Mouse (Mus musculus): ENCODE measurements around the gene Ptges3. TPM values are rescaled to one million over a fixed set of nuclear protein-coding genes. Genes with fewer than 3 reads are reported as not detected.
A peak's percentile ranks its signal among the peaks of the same experiment; 100 is the strongest.

Ptges3 gene
- total RNA-seq, 1 experiment: 240 TPM

DNA sequence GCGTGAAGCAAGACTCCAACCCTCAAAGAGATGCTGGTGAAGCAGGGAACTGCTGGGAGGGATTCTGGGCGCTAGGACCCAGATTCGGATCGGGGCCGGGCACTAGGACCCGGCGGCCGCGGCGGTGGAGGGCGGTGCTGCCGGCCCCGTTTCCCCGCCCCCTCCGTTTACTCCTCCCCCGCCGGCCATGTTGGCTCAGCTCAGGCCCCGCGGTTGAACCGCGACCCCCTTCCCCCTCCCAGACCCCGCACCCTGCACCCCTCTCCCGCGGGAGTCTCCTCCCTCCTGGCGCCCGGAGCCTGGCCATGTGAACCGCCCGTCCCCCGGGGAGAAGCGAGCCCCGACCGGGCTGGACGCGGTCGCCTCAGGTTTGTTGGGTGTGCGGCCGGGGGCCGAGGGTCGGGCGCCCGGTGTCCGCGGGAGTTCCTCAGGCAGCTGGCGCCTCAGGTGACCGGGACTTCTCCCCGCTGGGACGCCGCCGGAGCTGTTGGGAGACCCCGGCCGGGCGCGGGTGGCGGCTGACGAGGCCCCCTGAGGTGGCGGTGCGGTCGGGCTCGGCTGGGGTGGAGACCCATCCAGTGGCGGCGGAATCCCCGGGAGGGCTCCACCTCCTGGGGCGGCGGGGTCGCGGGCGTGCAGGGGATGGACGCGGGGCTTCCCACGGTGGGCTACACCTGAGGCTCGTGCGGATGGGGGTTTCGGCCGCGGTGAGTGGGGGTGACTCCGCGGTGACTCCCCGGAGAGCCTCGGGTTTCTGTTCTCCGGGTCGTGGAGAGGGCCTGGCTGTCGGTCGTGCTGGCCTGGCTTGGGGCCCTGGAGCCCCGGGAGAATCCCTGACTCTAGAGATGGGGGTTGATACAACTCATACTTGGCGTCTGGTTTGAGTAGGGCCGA is 38.2 kb downstream of the Ptges3 start:
- Histone ChIP-seq H3K9ac (ENCODE audit: insufficient read depth, low read depth, low read length, poor library complexity, severe bottlenecking) (peak overlapping the region; percentile 94), H3K4me3 (ENCODE audit: insufficient read depth in 1 of 2, low read depth in 1 of 2, low read length in 2 of 2, poor library complexity in 1 of 2, severe bottlenecking in 1 of 2) (peak overlapping the region; percentile 84 to 98), H3K36me3 (ENCODE audit: control insufficient read depth, insufficient read depth, low read length, poor library complexity, severe bottlenecking) (no peaks in the 10 kb centered on the region; the same call in 1 of the 2 replicates), H3K27ac (ENCODE audit: insufficient read depth, low read depth, low read length, poor library complexity, severe bottlenecking) (peak overlapping the region; percentile 83), H3K9me3 (ENCODE audit: control insufficient read depth, insufficient read depth, low read depth, low read length) (no peaks in the 10 kb centered on the region), H3K4me1 (ENCODE audit: control insufficient read depth in 2 of 2, insufficient read depth in 2 of 2, low read length in 2 of 2, poor library complexity in 1 of 2) (peaks cover 0 to 8% of the 10 kb centered on the region in 2 experiments; a peak in 3 of 4 replicates)
- TF ChIP-seq MAFK (IDR thresholded peaks at IDR 0.05; ENCODE audit: insufficient read depth, low read depth, low read length): no peak
- no peak for TF ChIP-seq ZC3H11A (IDR thresholded peaks at IDR 0.05; ENCODE audit: borderline replicate concordance, low read depth, low read length)
- TF ChIP-seq HCFC1 (IDR thresholded peaks at IDR 0.05; ENCODE audit: borderline replicate concordance, insufficient read depth, low read length): peak; percentile 74; the same call in 1 of the 2 replicates
- in situ Hi-C loops (cut with MboI; ENCODE audit: low sequenced_read_pairs in 2 of 2, unreplicated experiment in 2 of 2): loop anchor here in 1 of 2 experiments (10.0 kb wide), 1 partner anchor 88 kb away; the partner anchor contains the start of gene Rbms2
- peak; percentile 77 for DNase-seq (ENCODE audit: low read depth, low spot score)

DNA sequence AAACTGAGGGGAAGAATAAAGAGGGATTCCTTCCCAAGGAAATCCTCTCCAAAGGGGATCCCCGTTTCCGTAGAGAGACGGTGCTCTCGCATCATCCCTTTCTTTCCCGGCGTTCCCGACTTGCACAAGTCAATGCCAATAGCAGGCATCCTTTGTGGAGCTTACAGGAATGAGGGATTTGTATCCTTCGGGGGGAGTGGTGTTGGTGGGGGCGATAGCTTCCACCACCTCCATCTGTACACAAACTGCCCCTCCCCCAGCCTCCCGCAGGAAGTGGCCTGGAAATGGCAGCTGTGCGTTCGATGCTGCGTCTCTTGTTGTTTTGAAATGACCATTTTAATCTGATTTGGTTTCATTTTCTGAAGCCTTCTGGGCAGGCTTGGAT is 38.8 kb downstream of the Ptges3 start:
- in situ Hi-C loops (cut with MboI; ENCODE audit: low sequenced_read_pairs in 2 of 2, unreplicated experiment in 2 of 2): loop anchor here in 1 of 2 experiments (10.0 kb wide), 1 partner anchor 87 kb away; the partner anchor contains the start of gene Rbms2
- Histone ChIP-seq H3K4me1 (ENCODE audit: control insufficient read depth in 2 of 2, insufficient read depth in 2 of 2, low read length in 2 of 2, poor library complexity in 1 of 2) (peaks cover 0 to 8% of the 10 kb centered on the region in 2 experiments; a peak in 3 of 4 replicates), H3K36me3 (ENCODE audit: control insufficient read depth, insufficient read depth, low read length, poor library complexity, severe bottlenecking) (no peaks in the 10 kb centered on the region; the same call in 1 of the 2 replicates), H3K9me3 (ENCODE audit: control insufficient read depth, insufficient read depth, low read depth, low read length) (no peaks in the 10 kb centered on the region), H3K27ac (ENCODE audit: insufficient read depth, low read depth, low read length, poor library complexity, severe bottlenecking) (peak overlapping the region; percentile 83; the same call in 1 of the 2 replicates), H3K9ac (ENCODE audit: insufficient read depth, low read depth, low read length, poor library complexity, severe bottlenecking) (peak overlapping the region; percentile 94), H3K4me3 (ENCODE audit: insufficient read depth in 1 of 2, low read depth in 1 of 2, low read length in 2 of 2, poor library complexity in 1 of 2, severe bottlenecking in 1 of 2) (peak overlapping the region; percentile 84 to 98)
- TF ChIP-seq HCFC1 (IDR thresholded peaks at IDR 0.05; ENCODE audit: borderline replicate concordance, insufficient read depth, low read length): no peak
- no peak for TF ChIP-seq MAFK (IDR thresholded peaks at IDR 0.05; ENCODE audit: insufficient read depth, low read depth, low read length)
- TF ChIP-seq ZNF384 (IDR thresholded peaks at IDR 0.05; ENCODE audit: low read depth, low read length): no peak
- TF ChIP-seq ZC3H11A (IDR thresholded peaks at IDR 0.05; ENCODE audit: borderline replicate concordance, low read depth, low read length): no peak
- no peak for TF ChIP-seq CHD2 (IDR thresholded peaks at IDR 0.05; ENCODE audit: low read depth, low read length)
- DNase-seq (ENCODE audit: low read depth, low spot score): no peak

DNA sequence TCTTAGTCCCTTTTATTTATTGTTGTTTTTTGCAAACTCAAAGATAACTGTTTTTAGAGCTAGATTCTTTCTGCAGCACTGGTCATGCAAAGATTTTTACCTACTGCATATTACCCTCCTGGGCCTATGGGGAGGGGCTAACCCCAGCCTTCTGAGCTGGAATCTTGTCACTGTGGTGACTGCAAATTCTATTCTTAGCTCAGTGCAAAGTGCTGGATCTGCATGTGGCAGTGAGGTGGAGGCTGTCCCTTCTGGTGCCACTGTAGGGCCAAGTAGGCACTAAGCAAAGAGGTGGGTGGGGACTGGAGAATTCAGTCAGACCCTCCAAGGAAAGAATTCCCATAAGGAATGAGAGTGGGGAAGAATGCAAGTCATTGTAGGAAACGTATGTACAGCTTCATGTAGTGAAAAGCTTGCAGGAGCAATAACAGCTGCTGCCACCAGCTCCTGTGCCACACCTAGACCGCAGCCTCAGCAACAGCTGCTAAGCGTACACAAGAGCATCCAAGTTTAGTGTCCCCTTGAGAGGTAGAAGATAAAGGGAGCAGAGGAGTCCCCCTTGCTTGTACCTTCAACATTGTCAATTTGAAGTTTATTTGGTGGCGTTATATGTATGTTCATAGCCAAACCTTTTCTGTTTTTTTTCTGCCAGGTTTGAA is 51.5 kb downstream of the Ptges3 start:
- Histone ChIP-seq H3K4me1 (ENCODE audit: control insufficient read depth in 2 of 2, insufficient read depth in 2 of 2, low read length in 2 of 2, poor library complexity in 1 of 2) (peaks cover 0 to 5% of the 10 kb centered on the region in 2 experiments; a peak in 1 of 4 replicates), H3K36me3 (ENCODE audit: control insufficient read depth, insufficient read depth, low read length, poor library complexity, severe bottlenecking) (peaks cover 36% of the 10 kb centered on the region), H3K4me3 (ENCODE audit: insufficient read depth in 1 of 2, low read depth in 1 of 2, low read length in 2 of 2, poor library complexity in 1 of 2, severe bottlenecking in 1 of 2) (no peak overlapping the region), H3K9me3 (ENCODE audit: control insufficient read depth, insufficient read depth, low read depth, low read length) (no peaks in the 10 kb centered on the region), H3K27ac (ENCODE audit: insufficient read depth, low read depth, low read length, poor library complexity, severe bottlenecking) (no peak overlapping the region), H3K9ac (ENCODE audit: insufficient read depth, low read depth, low read length, poor library complexity, severe bottlenecking) (no peak overlapping the region)
- DNase-seq (ENCODE audit: low read depth, low spot score): no peak
- no peak for TF ChIP-seq HCFC1 (IDR thresholded peaks at IDR 0.05; ENCODE audit: borderline replicate concordance, insufficient read depth, low read length)
- no peak for TF ChIP-seq ZC3H11A (IDR thresholded peaks at IDR 0.05; ENCODE audit: borderline replicate concordance, low read depth, low read length)
- no peak for TF ChIP-seq CHD2 (IDR thresholded peaks at IDR 0.05; ENCODE audit: low read depth, low read length)
- no peak for TF ChIP-seq MAFK (IDR thresholded peaks at IDR 0.05; ENCODE audit: insufficient read depth, low read depth, low read length)
- no peak for TF ChIP-seq ZNF384 (IDR thresholded peaks at IDR 0.05; ENCODE audit: low read depth, low read length)
- in situ Hi-C loops (cut with MboI; ENCODE audit: low sequenced_read_pairs in 2 of 2, unreplicated experiment in 2 of 2): no loop called here

DNA sequence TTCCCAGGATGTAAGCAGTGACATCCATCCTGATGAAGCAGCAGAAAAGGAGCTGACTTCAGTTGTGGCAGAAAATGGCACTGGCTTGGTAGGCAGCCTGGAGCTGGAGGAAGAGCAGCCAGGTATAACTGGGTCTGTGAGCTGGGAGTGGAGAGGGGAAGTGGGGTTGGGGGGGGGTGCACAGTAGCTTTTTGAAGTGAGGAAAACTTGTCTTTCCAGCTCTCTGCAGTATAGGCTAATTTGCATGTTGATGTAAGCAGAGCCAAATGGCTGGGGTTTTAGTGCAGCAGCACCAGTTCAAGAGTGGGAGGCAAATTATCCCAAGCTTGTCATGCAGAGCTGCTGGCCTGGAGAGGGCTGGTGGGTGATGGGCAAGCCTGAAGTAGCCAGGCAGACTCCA is 52.5 kb downstream of the Ptges3 start:
- Histone ChIP-seq H3K27ac (ENCODE audit: insufficient read depth, low read depth, low read length, poor library complexity, severe bottlenecking) (no peak overlapping the region), H3K9ac (ENCODE audit: insufficient read depth, low read depth, low read length, poor library complexity, severe bottlenecking) (no peak overlapping the region), H3K9me3 (ENCODE audit: control insufficient read depth, insufficient read depth, low read depth, low read length) (no peaks in the 10 kb centered on the region), H3K36me3 (ENCODE audit: control insufficient read depth, insufficient read depth, low read length, poor library complexity, severe bottlenecking) (peaks cover 44% of the 10 kb centered on the region), H3K4me1 (ENCODE audit: control insufficient read depth in 2 of 2, insufficient read depth in 2 of 2, low read length in 2 of 2, poor library complexity in 1 of 2) (peaks cover 0 to 4% of the 10 kb centered on the region in 2 experiments; a peak in 1 of 4 replicates), H3K4me3 (ENCODE audit: insufficient read depth in 1 of 2, low read depth in 1 of 2, low read length in 2 of 2, poor library complexity in 1 of 2, severe bottlenecking in 1 of 2) (no peak overlapping the region)
- DNase-seq (ENCODE audit: low read depth, low spot score): no peak
- TF ChIP-seq MAFK (IDR thresholded peaks at IDR 0.05; ENCODE audit: insufficient read depth, low read depth, low read length) (no peak), CHD2 (IDR thresholded peaks at IDR 0.05; ENCODE audit: low read depth, low read length) (no peak), ZC3H11A (IDR thresholded peaks at IDR 0.05; ENCODE audit: borderline replicate concordance, low read depth, low read length) (no peak), ZNF384 (IDR thresholded peaks at IDR 0.05; ENCODE audit: low read depth, low read length) (no peak), HCFC1 (IDR thresholded peaks at IDR 0.05; ENCODE audit: borderline replicate concordance, insufficient read depth, low read length) (no peak)
- in situ Hi-C loops (cut with MboI; ENCODE audit: low sequenced_read_pairs in 2 of 2, unreplicated experiment in 2 of 2): no loop called here
